Mouse (Mus musculus): Measurements from ENCODE around the gene Sdr9c7.

The Sdr9c7 gene

DNA sequence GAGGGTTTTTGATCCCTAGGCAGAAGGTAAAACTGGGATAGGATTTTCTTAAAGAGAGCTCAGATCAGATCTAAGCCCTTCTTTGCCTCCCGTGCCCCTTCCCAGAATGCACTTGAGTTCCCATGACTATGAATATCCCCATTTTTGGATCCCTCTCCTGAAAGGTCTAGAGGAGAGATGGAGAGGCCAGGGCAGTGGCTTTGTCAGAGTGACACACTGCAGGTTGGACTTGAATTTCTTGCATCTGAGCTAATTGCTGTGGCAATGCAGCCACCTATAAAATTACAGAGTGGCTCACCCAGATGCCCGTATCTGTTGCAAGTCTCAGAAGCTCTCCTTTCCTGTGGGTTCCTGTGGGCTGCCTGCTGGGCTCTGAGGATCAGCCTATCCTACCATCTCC is at the start of gene Sdr9c7:
Sdr9c7 (plus strand) TSS at position 301 of the 400 bp plus-strand sequence.
- DNase-seq (ENCODE audit: low spot score) = no peak

DNA sequence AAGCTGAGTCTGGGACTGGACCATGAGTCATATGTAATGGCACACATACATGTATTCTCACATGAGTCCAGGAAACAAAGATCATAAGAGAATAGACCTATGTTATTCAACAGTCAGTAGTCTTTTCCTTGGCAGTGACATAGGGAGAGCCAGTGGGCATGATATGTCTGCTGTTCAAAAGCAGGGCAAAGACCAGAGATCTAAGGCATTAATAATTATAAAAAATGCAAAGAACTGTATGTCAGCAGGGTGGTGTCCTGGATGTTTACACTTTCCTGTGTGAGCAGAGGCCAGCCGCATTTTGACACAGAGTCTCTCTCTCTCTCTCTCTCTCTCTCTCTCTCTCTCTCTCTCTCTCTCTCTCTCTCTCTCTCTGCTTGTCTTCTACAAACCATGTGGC is 48.7 kb upstream of the Sdr9c7 start, which contains the start of gene Rdh19:
Rdh19 (plus strand) TSS at position 301 of the 400 bp plus-strand sequence.
- DNase-seq (ENCODE audit: low spot score) = no peak

DNA sequence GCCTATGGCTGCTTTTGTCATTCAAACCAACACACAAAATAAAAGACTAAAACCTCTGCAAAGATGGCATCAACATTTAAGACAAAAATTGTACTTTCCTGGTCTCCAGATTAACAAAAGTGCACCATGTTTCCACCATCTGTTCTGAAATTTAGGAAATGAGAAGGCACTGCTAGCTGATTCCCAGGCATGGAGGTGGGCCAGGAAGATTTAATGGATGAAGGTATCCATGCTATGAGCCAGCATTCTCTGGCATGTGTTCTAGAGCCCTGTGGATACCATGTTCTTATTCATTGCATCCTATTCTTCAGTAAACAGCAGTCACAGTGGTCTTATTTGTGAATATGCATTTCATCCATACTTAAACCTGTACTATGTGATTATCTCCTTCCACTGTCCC is 41.9 kb upstream of the Sdr9c7 start:
- no peak for DNase-seq (ENCODE audit: low spot score)

DNA sequence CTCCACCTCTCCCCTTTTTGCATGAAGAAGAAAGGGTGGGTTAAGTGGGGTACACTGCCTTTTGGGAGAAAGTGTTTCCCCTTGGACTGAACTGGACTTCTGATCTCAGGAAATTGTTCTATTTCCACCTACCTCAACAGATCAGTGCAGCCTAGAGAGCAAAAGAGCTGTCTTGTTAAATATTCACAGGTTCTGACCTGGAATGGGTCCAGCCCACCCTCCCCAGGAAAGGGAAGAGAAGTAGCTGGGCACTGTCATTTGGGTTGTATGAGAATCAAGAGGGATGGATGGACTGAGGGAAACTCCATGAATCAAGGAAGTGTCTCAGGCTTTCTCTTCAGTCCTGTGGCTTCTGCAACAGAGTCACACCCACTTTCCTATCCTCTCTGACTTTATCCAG is 33.4 kb upstream of the Sdr9c7 start:
- no peak for DNase-seq (ENCODE audit: low spot score)

DNA sequence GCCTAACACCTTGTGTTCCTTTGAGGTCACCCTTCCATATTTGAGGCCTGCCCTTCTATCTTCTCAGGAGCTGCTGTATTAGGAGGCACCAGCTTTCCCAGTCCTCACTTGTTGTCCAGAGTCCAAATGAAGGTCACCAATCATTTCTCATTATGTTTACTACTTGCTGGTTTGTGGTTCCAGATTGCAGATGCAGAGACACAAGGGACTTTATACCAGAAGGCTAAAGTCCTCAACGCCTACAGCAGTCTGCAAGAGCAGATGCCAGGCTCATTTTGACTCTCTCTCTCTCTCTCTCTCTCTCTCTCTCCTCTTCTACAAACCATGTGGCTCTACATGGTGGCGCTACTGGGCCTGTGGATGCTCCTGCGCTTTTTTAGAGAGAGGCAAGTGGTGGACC is 32.1 kb upstream of the Sdr9c7 start, which contains the start of gene Rdh16f2:
Rdh16f2 (plus strand) TSS at position 243 of the 400 bp plus-strand sequence.
- DNase-seq (ENCODE audit: low spot score) = no peak

DNA sequence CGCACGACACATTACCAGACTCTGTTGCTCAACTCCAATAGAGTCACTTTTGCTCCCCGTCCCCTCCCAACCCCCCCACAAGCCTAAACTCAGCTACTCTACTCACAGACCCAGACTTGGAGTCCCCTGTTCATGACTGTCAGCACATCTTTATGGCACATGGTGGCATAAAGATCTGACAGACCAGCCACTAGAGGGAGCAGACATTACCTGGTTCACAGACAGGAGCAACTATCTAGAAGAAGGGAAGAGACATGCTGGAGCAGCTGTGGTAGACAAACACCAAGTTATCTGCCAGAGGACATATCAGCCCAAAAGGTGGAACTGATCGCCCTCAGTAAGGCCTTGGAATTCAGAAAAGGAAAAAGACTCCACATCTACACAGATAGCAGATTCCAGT is 25.8 kb upstream of the Sdr9c7 start:
- peak; percentile 28 for DNase-seq (ENCODE audit: low spot score)

DNA sequence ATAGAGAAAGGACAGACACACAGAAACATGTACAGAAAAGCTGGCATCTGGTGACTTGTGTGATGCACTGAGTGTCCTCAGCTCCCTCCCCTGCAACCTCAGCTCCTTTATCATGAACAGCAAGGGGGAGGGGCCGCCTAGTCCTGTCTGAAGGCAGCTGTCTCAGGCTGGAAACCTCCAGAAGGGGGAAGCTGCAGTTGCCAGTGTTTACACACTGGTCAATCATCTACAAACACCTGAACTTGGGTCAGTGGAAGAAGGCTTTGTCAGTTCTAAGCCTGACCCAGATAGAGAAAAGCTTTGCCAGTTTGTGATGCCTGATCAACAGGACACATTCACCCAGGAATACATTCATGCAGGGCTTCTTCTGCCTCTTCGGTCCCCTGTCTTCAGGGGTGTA is 20.6 kb upstream of the Sdr9c7 start:
- no peak for DNase-seq (ENCODE audit: low spot score)

DNA sequence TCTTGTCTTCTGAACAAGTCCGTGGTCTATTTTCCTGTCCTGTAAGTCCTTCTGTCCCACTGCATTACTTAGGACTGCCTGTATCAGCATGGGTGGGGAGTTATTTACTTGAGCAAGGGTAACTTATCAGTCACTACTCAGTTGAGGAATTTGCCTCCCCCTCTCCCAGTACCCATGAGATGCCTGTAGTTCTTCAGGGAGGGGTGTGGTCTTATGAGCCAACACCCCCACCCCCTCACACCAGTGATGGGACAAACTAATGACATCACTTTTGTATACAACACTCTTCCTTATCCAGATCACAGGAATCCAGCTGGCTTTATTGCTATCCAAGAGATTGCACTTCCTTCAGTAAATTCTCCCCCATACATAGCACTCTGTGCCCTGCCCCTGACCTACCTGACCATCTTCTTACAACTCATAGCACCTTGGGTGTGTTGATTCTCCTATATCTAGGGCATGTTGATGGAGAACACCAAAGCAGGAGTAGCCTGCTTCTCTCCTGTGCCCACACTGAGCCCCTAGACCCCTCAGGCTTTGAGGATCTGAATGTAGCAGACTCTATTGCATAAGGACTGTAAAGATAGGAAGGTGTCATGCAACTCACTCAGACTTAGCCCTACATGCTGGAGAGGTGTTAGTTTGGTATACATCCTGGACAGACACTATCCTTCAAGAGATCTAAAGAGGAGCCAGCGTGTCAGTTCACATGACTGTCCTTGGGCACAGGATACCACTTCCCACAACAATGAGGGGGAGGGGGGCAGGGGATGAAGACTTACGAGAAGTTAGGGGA is 19.9 kb upstream of the Sdr9c7 start:
- no peak for DNase-seq (ENCODE audit: low spot score)

DNA sequence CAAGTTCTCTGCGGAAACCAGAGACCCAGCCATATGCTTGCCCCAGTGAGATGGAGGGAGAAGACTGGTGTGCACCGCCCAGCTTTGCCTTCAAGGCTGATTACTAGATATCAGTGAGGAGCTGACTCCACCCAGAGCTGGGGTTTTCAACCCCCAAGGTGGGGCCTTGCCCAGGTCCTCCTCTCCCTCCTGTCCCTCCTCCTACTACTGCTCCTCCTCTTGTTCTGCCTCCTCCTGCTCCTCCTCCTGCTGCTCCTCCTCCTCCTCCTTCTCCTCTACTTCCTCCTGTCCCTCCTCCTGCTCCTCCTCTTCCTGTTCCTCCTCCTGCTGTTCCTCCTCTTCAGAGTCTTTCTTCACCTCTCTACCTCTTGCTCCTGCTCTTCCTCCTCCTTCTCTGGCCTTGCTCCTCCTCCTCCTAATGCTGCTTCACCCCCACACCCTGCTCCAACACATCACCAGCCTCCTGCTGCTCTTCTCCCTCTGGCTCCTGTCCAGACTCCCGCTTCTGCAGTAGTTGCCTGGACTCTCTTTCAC is 19.1 kb upstream of the Sdr9c7 start:
- no peak for DNase-seq (ENCODE audit: low spot score)

DNA sequence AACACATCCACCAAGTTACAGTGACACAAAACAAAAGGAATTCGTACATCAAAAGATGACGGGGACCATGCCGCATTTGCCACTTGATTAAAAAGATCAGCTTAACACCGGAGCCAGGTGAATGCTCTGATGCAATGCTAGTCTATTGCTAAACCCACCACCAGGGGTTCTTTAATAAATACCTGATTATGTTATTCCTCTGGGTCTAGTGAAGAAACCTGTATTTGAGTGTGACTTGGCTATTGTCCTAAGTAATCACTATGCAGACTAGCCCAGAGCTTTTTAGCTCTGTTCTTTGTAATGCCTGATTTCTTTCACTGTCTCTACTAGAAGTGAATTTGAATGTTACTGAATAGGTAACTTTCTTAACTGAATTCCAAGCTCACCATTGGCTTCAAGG is 17.3 kb upstream of the Sdr9c7 start:
- no peak for DNase-seq (ENCODE audit: low spot score)

DNA sequence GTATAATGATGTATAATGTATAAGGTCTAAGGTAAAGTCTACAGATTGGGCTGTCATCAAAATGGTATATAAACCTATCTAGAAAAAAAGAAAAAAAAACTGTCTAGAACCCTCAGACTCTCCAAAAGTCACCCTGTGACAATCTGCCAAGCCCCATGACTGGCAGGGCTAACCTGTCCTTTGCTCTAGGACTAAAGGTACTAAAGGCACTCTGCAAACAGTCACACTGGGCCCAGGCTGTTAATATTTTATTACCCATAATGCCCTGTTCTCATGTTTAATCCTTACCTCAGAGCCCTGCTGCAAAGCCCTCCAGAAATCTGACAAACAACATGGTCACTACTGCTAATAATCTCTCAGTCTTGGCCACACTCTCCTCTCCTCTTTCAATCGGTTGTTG is 11.8 kb upstream of the Sdr9c7 start:
- DNase-seq (ENCODE audit: low spot score) = no peak

DNA sequence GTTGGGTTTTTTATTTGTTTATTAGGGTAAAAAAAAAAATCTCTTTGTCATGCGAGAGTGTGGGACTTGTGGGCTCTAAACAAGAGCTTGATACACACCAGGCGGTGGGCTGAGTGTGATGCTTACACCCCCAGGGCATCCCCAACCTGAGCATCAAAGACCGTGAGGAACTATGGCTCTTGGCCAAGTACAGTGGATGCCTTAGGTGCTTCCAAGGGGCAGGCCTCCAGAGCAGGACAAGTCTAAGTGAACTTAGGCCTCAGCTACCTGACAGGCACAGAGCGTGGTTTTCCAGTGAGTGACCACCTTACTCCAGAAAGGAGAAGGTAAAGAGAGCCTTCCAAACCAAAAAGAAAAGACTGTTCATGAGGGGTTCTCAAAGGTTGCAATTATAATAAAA is 11.3 kb upstream of the Sdr9c7 start:
- no peak for DNase-seq (ENCODE audit: low spot score)

DNA sequence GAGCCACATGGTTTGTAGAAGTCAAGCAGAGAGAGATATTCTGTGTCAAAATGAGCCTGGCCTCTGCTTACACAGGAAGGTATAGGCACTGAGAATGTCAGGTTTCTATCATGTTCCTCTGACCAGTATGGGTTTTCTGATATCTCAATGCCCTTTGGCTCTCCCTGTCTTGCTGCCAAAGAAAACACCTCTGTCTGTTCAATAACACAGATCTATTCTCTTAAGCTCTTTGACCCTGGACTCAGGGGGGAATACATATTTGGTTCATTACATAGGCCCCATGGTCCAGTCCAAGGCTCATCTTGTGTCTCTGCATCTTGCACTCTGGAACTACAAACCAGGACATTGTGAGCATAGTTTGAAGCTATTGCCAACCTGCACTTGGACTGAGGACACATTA is 9.7 kb upstream of the Sdr9c7 start, which contains the start of gene Rdh7:
Rdh7 (minus strand) TSS at position 213 of the 400 bp plus-strand sequence.
- no peak for DNase-seq (ENCODE audit: low spot score)

DNA sequence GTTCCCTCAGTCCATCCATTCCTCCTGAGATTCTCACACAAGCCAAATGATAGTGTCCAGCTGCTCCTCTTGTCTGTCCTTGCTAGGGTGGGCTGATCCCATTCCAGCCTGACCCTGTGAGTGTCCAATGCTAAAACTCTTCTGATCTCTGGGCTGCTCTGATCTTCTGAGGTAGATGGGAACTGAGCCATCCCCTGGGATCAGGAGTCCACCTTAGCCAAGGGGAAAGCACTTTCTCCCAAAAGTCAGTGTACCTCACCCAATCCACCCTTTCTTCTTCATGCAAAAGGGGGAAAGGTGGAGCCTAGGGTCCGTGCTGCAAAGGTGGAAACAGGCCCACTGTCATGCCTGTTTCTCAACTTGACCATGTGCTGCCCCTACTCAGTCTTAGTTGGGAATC is 6.8 kb upstream of the Sdr9c7 start:
- no peak for DNase-seq (ENCODE audit: low spot score)

DNA sequence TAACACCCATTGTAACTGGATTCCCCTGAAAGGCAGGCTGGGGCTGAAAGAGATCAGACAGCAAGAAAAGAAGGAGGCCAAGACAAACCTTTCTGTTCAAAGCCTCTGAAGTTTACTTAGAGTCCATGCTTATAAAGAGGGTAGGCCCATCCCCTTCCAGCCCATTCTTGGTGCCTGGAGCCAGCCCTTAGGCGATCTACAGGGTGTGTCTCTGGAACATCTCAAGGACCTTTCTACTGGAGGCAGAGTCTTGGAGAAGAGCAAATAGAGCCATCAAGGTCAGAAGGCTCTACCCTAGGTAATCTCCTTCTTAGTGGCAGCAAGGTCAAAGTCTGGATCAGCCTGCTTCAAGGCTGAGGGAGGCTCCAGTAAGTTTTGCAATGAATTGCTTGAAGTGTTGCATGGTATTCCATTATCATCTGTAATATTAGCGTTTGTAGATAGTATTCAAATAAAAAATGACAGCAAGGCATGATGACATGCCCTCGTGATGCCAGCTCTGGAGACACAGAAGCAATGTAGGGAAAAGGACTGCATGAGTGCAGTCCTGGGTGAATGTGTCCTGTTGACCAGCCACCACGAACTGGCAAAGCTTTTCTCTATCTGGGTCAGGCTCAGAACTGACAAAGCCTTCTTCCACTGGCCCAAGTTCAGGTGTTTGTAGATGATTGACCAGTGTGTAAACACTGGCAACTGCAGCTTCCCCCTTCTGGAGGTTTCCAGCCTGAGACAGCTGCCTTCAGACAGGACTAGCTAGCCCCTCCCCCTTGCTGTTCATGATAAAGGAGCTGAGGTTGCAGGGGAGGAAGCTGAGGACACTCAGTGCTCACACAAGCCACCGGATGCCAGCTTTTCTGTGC is 4.9 kb upstream of the Sdr9c7 start:
- peak; percentile 25 for DNase-seq (ENCODE audit: low spot score)

DNA sequence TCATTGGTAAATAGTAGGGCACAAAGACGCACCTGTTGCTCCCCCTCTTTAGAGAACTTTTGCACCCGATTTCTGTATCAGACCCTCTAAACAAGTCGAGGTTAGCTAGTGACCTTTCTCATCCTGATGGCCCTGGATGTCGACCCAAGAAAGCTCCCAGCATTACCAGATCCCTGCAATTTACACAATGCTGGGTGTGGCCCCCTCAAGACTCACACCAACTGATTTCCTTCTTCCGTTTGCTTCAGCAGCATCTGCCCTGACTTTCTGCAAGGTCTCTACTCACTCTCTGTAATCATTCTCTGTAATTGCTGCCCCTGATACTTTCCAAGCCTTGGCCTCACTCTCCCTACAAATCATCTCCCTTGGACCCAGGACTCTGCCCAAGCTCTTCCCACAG is 1.6 kb upstream of the Sdr9c7 start:
- no peak for DNase-seq (ENCODE audit: low spot score)

DNA sequence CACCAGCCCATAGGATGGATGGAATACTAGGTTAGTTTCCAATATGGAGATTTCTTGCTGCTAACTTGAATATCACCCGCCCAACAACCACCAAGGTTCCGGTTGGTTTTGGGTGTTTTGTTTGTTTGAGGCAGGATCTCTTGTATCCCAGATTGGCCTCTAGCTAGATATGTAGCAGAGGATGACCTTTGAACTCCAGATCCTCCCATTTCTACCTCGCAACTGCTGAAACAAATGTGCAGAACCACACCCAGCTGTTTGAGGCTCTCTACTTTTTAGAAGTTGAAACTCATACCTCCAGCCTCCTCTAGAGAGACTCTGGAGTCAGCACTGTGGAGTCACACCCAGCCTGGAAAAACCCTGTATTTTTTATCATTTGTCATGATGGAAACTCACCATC is 812 bp upstream of the Sdr9c7 start:
- no peak for DNase-seq (ENCODE audit: low spot score)

DNA sequence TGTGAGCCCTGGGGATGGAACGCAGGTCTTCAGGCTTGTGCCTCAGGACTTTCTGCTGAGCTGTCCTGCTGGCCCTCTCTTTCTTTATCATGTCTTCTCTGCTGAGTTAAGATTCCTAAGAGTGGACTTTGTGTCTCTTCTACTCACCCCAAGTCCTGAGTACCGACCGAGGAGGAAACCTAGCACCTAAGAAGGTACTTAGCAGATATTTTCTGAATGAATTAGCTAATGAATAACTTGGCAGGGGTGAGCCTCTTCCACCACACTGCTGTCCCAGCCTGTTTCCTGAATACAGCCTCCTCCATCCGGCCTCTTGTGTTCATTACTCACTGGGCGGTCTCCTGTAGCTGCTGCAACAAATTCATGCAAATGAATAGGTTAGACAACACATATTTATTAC is 1.5 kb downstream of the Sdr9c7 start:
- no peak for DNase-seq (ENCODE audit: low spot score)

DNA sequence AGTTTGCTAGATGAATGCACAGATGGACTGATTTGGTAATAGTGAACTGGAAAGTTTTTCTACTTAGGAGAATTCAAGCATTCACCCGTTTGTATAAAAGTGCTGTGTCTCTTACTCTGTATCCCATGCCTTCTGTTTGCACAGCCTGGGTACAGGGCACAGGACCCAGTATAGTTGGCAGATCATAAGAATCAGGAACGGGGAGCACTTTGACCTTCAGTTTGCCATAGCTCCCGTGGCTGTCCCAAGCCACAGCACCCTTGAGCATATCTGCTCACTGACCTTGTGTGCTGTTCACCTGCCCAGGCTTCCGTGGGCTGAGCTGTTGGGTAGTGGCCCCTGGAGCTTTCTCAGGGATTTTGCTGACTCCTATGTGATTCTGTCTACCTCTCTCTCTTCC is 3.4 kb downstream of the Sdr9c7 start:
- no peak for DNase-seq (ENCODE audit: low spot score)

DNA sequence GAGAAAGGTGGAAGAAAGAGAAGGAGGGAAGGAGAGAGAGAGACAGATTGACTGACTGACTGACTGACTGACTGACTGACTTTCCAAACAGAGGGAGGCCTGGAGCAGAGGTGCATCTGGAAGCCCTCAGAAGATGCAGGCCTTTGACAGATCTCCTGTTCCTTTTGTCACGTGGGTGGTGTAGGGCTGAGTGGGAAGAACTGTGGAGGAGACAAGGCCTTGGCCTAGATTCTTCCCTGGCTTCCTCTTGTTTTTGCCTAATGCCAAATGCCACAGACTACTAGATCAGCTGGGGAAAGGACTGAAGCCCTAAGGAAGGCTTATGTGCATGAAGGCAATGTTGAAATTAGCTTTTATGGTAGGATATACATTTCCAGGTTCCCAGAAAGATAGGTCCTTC is 4.8 kb downstream of the Sdr9c7 start:
- DNase-seq (ENCODE audit: low spot score) = no peak

DNA sequence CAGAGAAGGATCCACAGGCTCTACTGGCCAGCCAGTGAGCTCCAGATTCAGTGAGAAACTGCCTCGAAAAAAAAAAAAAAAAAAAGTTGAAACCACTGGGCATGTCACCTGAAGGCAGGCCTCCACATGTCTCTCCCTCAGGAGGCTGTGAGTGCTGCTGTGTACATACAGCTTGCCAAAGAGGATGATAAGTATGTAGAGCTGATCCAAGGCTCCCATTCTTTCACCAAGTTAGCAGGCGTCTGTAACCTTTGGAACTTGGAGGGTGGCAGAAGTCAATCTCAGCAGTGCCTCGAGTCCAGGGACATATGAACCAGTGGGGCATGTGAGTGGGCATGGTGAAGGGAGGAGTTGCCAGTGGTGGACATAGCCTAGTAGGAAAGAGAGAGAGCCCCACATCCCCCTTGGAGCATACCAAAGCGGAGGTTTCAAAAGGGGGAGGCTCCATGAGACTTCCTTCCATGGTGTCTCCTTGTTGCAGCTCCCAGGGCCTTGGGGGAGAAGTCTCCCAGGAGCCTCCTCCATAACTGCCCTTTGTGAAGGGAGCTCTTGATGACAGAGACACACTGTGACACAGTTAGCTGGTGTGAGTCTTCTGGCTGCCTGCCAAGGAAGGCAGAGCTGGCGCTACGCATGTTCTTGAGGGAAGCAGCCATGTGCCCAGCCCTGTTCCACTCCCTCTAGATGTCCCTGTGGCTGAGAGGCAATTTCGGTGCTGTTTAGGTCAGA is 6.6 kb downstream of the Sdr9c7 start:
- no peak for DNase-seq (ENCODE audit: low spot score)

DNA sequence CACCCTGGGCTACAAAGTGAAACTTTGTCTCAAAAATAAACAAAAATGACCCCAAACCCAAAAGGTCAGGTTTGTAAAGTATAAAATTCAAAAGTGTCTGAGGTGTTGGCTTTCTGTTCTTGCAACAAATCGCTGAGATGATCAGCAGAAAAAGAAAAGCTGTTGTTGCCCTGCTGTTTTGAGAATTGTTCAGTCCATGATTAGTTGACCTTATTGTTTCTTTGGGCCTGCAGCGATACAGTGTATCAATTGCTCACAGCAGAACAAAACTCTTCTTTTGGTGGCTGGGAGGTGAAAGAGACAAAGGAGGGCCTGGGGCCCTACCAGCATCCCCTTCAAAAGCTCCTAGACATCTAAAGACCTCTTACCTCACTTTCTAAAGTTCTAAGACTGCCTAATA is 7.8 kb downstream of the Sdr9c7 start:
- no peak for DNase-seq (ENCODE audit: low spot score)

All from embryo, embryonic 10 days (tissue).